Mouse (Mus musculus) left cerebral cortex, adult 6 months (tissue): ENCODE data around the gene Ccnk. TPM values are rescaled to one million over a fixed set of nuclear protein-coding genes. Genes with fewer than 3 reads are reported as not detected.

Experiments used
- long read RNA-seq, 2 experiments: library from polyadenylated mRNA; unstranded; transcript quantifications; one replicate each; pipeline ENCODE4 v2.0.0; 2019 to 2020
- polyA plus RNA-seq: library from polyadenylated mRNA; unstranded; fragments of <200 nt; fragmentation: Nextera tagmentation; gene quantifications from 2 replicates; pipeline ENCODE4 v1.2.3, GENCODE M21; 2021

Ccnk gene
- 5.4 and 8.9 TPM in 2 replicates for polyA plus RNA-seq
- long read RNA-seq, experiment 1, partial matches to known transcripts = 0 of 4 reads
- long read RNA-seq, experiment 1, other reads (novel, unspliced or antisense) = 4 of 4 reads
- long read RNA-seq, experiment 2, partial matches to known transcripts = 2 of 3 reads
- long read RNA-seq, experiment 2, other reads (novel, unspliced or antisense) = 1 of 3 reads

GRCm38 (mm10) chr12:108179321-108180266 is at the start of gene Ccnk:
TSS of gene Ccnk (plus strand) at chr12:108179579.

GRCm38 (mm10) chr12:108179246-108179320 is 296 bp upstream of the Ccnk start, which contains the start of gene Setd3:
TSS of gene Setd3 (minus strand) at chr12:108179314.

Other genes with a start within 250 kb of the Ccnk start
- 21.1 and 32.1 TPM in 2 replicates for gene Bcl11b, start 176.0 kb upstream of the Ccnk start, polyA plus RNA-seq
- 95.0 and 116 TPM in 2 replicates for gene Setd3, start 265 bp upstream of the Ccnk start, polyA plus RNA-seq
- gene Ccdc85c, start 95.8 kb downstream of the Ccnk start, polyA plus RNA-seq = 26.0 and 41.1 TPM in 2 replicates
- 1.4 and 2.2 TPM in 2 replicates for gene Hhipl1, start 126.7 kb downstream of the Ccnk start, polyA plus RNA-seq
- gene Cyp46a1, start 154.8 kb downstream of the Ccnk start, polyA plus RNA-seq = 122 and 266 TPM in 2 replicates
- 28.4 and 35.8 TPM in 2 replicates for gene Eml1, start 191.4 kb downstream of the Ccnk start, polyA plus RNA-seq